Mouse (Mus musculus): ENCODE measurements around the gene Gxylt2. TPM values are rescaled to one million over a fixed set of nuclear protein-coding genes. Genes with fewer than 3 reads are reported as not detected.

Gxylt2 gene
- polyA plus RNA-seq, 1 experiment: 0.90 TPM

DNA sequence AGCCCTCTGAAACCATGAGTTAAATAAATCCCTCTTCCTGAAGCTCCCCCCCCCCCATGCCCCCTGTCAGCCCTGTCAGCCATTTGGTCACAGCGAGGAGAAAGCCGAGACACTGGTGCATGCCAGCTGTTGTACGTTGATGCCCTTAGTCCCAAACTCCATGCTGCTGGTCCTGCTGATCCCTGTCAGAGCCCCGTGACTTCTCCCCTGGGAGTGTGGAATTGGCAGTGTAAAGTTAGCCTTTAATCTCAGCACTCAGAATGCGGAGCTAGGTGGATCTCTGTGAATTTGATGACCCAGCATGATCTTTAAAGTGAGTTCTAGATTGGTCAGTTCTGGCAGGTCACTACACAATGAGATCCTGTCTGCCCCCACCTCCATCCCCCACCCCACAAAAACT lies 125.2 kb downstream of the Gxylt2 start:
- H3K4me3 ChIP-seq (replicated peaks; ENCODE audit: control insufficient read depth, low read depth, low read length): no peak overlapping the region
- H3K4me1 ChIP-seq (ENCODE audit: control insufficient read depth, insufficient read depth, low read length): no peaks in the 10 kb centered on the region
- 93% methylated on average over 5 of the region's 5 CpGs for WGBS
- H3K27ac ChIP-seq (ENCODE audit: control insufficient read depth, insufficient read depth, low read depth, low read length, poor library complexity): no peak overlapping the region
- no peak for TF ChIP-seq CTCF (IDR thresholded peaks at IDR 0.05; ENCODE audit: control insufficient read depth, insufficient read depth, low read length)

DNA sequence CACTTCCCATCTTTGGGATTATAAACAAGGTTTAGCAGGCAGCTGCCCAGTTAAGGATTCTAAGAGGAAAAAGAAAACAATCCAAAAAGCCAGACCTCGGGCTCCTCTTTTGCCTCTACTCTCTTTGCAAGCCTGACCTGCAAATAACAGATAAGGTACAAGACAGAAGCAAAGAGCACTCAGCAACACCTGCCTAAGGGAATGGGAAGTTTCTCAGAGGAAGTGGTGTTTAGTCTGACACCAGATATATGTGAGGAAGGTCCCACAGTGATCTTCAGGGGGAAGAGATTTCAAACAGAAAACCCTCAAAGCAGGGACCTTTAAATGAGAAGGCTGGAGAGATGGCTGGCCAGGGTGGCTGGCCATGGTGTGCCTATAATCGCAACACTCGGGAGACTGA lies 126.7 kb downstream of the Gxylt2 start:
- no peak overlapping the region for H3K27ac ChIP-seq (ENCODE audit: control insufficient read depth, insufficient read depth, low read depth, low read length, poor library complexity)
- 68% methylated on average over 3 of the region's 3 CpGs for WGBS
- H3K4me3 ChIP-seq (replicated peaks; ENCODE audit: control insufficient read depth, low read depth, low read length): no peak overlapping the region
- no peaks in the 10 kb centered on the region; the same call in 1 of the 2 replicates for H3K4me1 ChIP-seq (ENCODE audit: control insufficient read depth, insufficient read depth, low read length)
- TF ChIP-seq POLR2A (IDR thresholded peaks at IDR 0.05; ENCODE audit: borderline replicate concordance, control insufficient read depth, low read depth, low read length) (no peak), CTCF (IDR thresholded peaks at IDR 0.05; ENCODE audit: control insufficient read depth, insufficient read depth, low read length) (no peak)

DNA sequence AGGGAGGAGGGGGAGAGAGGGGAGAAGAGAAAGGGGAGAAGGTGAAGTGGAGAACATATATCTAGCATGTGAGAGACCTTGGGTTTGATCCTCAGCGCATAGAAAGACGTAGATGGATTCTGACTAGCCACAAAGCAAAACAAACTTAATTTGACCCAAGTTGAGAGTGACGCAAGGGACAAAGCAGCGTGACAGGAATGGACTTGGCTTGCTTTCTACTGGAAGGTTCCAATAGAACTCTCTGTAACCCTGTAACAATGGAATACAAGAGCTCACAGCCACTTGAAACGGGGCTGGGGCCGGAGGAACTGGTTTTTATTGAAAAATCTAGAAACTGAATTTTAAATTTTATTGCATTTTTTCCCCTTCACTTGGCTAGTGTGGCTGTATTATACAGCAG lies 127.2 kb downstream of the Gxylt2 start:
- H3K27ac ChIP-seq (ENCODE audit: control insufficient read depth, insufficient read depth, low read depth, low read length, poor library complexity): no peak overlapping the region
- no peak for TF ChIP-seq POLR2A (IDR thresholded peaks at IDR 0.05; ENCODE audit: borderline replicate concordance, control insufficient read depth, low read depth, low read length)
- H3K4me1 ChIP-seq (ENCODE audit: control insufficient read depth, insufficient read depth, low read length): no peaks in the 10 kb centered on the region; the same call in 1 of the 2 replicates
- H3K4me3 ChIP-seq (replicated peaks; ENCODE audit: control insufficient read depth, low read depth, low read length): no peak overlapping the region
- WGBS: 89% methylated on average over 6 of the region's 6 CpGs

DNA sequence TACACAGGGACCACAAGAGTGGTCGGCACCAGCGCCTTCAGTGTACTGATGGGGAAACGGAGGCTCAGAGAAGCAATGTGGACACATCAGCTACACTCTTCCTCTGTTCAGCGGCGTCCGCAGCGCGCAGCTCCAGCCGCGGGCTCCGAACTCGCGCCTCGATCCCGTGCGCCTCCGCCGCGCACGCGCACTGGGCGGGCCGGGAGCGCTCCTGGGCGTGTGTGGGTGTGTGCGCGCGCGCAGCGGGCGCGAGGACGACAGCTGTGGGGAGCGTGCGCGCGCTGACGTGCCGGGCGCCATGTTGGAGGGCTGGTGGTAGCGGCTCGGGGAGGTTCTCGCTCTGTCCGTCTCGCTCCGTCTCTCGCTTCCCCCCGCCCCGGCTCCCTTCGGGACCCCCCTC lies 128.8 kb downstream of the Gxylt2 start, which contains the start of gene Ppp4r2:
Gene Ppp4r2 (plus strand): TSS at position 268 of the 400 bp plus-strand sequence.
- Histone ChIP-seq H3K27ac (ENCODE audit: control insufficient read depth, insufficient read depth, low read depth, low read length, poor library complexity) (peak within 1 kb of the TSS; percentile 51; the same call in 1 of the 2 replicates), H3K4me1 (ENCODE audit: control insufficient read depth, insufficient read depth, low read length) (no peaks in the 10 kb centered on the region; the same call in 1 of the 2 replicates), H3K4me3 (replicated peaks; ENCODE audit: control insufficient read depth, low read depth, low read length) (peak within 1 kb of the TSS; percentile 82)
- TF ChIP-seq POLR2A (IDR thresholded peaks at IDR 0.05; ENCODE audit: borderline replicate concordance, control insufficient read depth, low read depth, low read length) (peak; percentile 60; the same call in 1 of the 2 replicates), CTCF (IDR thresholded peaks at IDR 0.05; ENCODE audit: control insufficient read depth, insufficient read depth, low read length) (no peak)
- WGBS: 1% methylated on average over 40 of the region's 50 CpGs

DNA sequence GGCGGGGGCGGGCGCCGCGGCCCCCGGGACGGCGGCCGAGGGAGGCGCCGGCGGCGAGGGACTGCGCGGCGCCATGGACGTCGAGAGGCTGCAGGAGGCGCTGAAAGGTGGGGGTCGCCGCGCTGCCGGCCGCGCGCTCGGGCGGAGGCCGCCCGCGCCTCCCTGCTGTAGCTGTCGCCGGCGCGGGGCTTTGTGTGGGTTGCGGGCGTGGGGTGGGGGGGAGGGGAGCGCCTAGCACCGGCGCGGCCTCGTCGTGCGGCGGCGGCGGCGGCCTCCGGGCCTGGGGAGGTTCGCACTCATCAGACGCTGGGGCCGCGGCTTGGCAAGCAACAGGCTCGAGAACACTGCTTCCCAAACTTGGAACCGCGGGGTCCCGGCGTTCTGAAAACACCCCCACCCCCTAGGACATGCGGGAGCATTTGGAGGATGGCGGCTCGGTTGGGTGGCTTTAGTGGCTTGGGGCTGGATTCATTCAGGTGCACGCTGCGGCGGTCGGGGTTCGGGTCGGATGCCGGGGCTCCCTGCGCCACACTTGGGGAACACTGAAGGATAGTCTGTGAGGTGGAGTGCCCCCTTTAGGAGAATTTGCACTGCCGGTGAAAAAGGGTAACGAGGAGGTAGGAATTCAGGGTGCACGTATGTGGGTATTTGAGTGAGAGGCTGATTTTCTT lies 129.4 kb downstream of the Gxylt2 start:
- WGBS: under 1% methylated on average over 64 of the region's 72 CpGs
- H3K4me3 ChIP-seq (replicated peaks; ENCODE audit: control insufficient read depth, low read depth, low read length): peak overlapping the region; percentile 68
- peak overlapping the region; percentile 24; the same call in 1 of the 2 replicates for H3K27ac ChIP-seq (ENCODE audit: control insufficient read depth, insufficient read depth, low read depth, low read length, poor library complexity)
- TF ChIP-seq POLR2A (IDR thresholded peaks at IDR 0.05; ENCODE audit: borderline replicate concordance, control insufficient read depth, low read depth, low read length) (peak; percentile 19; the same call in 1 of the 2 replicates), CTCF (IDR thresholded peaks at IDR 0.05; ENCODE audit: control insufficient read depth, insufficient read depth, low read length) (no peak)
- no peaks in the 10 kb centered on the region; the same call in 1 of the 2 replicates for H3K4me1 ChIP-seq (ENCODE audit: control insufficient read depth, insufficient read depth, low read length)

DNA sequence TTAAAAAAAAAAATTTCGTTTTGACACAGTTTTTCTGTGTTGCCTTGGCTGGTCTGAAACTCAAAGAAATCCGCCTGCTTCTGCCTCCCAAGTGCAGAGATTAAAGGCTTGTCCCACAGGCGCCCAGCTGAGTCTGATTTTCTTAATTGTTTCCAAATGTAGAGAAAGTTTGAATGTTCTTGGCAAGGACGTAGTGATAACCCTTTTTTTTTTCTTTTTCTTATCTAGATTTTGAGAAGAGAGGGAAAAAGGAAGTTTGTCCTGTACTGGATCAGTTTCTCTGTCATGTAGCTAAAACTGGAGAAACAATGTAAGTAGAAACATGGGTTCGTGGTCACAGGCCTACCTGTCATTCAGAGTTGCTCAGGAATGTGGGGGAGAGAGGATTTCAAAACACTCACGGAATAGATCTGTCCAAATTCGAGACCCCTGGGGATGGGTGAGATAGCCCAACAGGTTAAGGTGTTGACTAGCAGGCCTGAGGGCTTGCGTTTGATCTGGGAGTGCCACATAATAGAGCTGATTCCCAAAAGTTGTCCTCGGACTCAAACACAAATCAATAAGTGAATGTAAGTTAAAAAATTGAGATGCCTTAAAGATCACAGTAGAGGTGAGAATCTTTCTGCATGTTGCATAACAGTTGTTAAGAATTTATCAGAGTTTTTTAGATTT lies 130.1 kb downstream of the Gxylt2 start:
- Histone ChIP-seq H3K4me1 (ENCODE audit: control insufficient read depth, insufficient read depth, low read length) (no peaks in the 10 kb centered on the region; the same call in 1 of the 2 replicates), H3K27ac (ENCODE audit: control insufficient read depth, insufficient read depth, low read depth, low read length, poor library complexity) (no peak overlapping the region), H3K4me3 (replicated peaks; ENCODE audit: control insufficient read depth, low read depth, low read length) (peak overlapping the region; percentile 68)
- WGBS: 41% methylated on average over 9 of the region's 9 CpGs
- TF ChIP-seq CTCF (IDR thresholded peaks at IDR 0.05; ENCODE audit: control insufficient read depth, insufficient read depth, low read length) (no peak), POLR2A (IDR thresholded peaks at IDR 0.05; ENCODE audit: borderline replicate concordance, control insufficient read depth, low read depth, low read length) (no peak)

DNA sequence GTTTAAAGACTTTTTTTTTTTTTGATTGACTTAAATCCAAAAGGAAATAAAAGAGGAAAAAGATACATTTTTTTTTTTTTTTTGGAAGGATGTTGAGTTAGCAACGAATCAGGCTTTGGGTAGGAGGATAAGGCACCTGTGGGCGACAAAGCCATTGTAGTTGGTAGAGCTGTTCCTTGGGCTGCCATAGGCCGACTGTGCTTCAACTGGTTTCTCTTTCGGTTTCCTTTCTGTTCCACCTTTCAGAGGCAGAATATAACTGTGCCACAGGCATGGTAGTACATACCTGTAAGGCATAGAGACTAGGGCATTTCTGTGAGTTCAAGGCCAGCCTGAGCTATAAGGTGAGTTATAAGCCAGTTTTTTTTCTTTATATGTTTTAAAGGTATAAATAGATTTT lies 140.5 kb downstream of the Gxylt2 start:
- WGBS: 73% methylated on average over 4 of the region's 4 CpGs
- H3K27ac ChIP-seq (ENCODE audit: control insufficient read depth, insufficient read depth, low read depth, low read length, poor library complexity): no peak overlapping the region

DNA sequence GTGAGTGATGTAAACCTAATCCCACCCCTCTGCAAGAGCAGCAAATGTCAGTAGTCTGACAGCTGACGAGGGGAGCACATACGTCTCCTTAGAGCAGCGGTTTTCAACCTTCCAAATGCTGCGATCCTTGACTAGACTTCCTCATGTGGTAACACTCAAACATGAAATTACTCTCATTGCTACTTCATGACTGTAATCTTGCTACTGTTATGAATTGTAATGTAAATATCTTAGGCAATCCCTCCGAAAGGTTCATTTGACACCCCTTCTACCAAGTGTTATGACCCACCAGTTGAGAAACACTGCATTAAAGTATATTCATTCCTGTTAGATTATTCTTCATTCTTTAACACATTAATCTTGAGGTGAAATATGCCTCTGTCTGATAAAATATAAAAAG lies 142.7 kb downstream of the Gxylt2 start:
- TF ChIP-seq CTCF (IDR thresholded peaks at IDR 0.05; ENCODE audit: control insufficient read depth, insufficient read depth, low read length) (no peak), POLR2A (IDR thresholded peaks at IDR 0.05; ENCODE audit: borderline replicate concordance, control insufficient read depth, low read depth, low read length) (no peak)
- WGBS: 69% methylated on average over 5 of the region's 5 CpGs
- H3K4me3 ChIP-seq (replicated peaks; ENCODE audit: control insufficient read depth, low read depth, low read length): no peak overlapping the region
- H3K4me1 ChIP-seq (ENCODE audit: control insufficient read depth, insufficient read depth, low read length): no peaks in the 10 kb centered on the region; the same call in 1 of the 2 replicates
- no peak overlapping the region for H3K27ac ChIP-seq (ENCODE audit: control insufficient read depth, insufficient read depth, low read depth, low read length, poor library complexity)

More for the DNA sequence above, 140.5 kb downstream of the Gxylt2 start:
- Histone ChIP-seq H3K4me3 (replicated peaks; ENCODE audit: control insufficient read depth, low read depth, low read length) (no peak overlapping the region), H3K4me1 (ENCODE audit: control insufficient read depth, insufficient read depth, low read length) (no peaks in the 10 kb centered on the region)
- TF ChIP-seq CTCF (IDR thresholded peaks at IDR 0.05; ENCODE audit: control insufficient read depth, insufficient read depth, low read length) (no peak), POLR2A (IDR thresholded peaks at IDR 0.05; ENCODE audit: borderline replicate concordance, control insufficient read depth, low read depth, low read length) (no peak)
